Mouse (Mus musculus) yolk sac, embryonic 10.5 days (tissue): ENCODE measurements around the gene Glt6d1.

Experiments
- DNase-seq: peaks from one replicate; pipeline ENCODE4 v3.0.0-alpha.2; 2017; ENCODE audit warnings: low spot score

The Glt6d1 gene

GRCm38 (mm10) chr2:25797635-25798034 is 18.0 kb downstream of the Glt6d1 start:
- no peak for DNase-seq

DNA sequence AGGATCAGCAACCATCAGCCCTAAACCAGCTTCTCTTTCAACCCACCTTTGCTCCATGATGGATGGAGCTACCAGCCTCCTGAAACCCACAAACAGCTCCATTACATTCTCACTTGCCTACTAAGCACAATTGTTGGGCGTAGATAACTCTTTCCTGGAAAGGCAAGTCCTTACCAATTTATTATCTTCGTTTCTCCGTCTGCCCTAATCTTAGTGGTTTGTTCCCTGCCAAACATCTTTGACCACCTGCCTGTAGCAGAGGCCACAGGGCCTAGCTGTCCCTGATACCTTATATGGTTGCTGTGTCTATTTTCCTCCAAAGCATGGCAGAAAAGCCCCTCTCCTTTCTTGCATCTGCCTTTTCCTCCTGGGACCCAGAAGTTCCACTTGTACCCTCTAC is 26.6 kb downstream of the Glt6d1 start:
- no peak for DNase-seq

- no peak for DNase-seq
Measured at GRCm38 (mm10) chr2:25785573-25786322, 29.9 kb downstream of the Glt6d1 start.

GRCm38 (mm10) chr2:25781957-25782356 is 33.7 kb downstream of the Glt6d1 start, which contains the start of gene Gm13539:
Gm13539 (plus strand) TSS chr2:25782257.
- no peak for DNase-seq

- no peak for DNase-seq
Measured at GRCm38 (mm10) chr2:25780921-25781320, 34.7 kb downstream of the Glt6d1 start.

DNA sequence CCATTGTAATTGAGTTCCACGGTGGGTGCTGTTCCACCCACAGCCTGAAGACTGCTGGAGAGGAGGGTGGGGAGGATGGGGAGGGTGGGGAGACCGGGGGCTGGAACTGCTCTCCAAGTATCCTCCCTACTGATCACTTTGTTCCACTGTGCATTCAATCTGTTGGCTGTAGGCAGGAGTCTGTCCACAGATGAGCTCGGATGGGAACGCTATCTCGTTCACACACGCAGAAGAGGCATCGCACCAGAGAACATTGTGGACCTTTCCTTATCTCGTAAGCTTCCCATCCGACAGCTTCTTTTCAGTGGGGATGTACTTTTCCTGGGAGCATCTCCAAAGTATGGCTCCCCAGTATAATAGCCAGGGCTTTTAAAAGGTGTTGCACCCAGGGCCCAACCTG is 36.6 kb downstream of the Glt6d1 start:
- no peak for DNase-seq

- DNase-seq: no peak
Measured at GRCm38 (mm10) chr2:25776717-25777116, 38.9 kb downstream of the Glt6d1 start, which contains the start of gene Lcn11. Lcn11 (plus strand) TSS chr2:25777017.

DNA sequence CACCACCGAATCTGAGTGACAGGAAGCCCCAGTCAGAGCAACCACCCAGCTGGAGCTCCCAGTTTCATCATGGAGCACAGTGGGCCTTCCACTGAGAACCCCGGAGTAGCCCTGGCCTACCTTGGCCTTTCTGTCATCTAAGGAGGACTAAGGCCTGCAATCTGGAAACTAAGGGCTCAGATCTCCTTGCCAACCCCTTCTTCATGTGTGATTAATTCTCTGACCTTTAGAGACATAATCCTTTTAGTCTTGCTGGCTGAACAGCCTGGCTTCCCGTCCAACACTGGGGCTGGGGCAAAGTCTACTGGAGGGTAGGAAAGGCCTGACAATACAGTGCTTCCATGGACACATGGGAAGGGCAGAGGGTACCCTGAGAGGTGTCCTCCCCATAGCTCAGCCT is 39.7 kb downstream of the Glt6d1 start:
- no peak for DNase-seq

- no peak for DNase-seq
Measured at GRCm38 (mm10) chr2:25774640-25775039, 41.0 kb downstream of the Glt6d1 start.

GRCm38 (mm10) chr2:25773507-25773906 is 42.1 kb downstream of the Glt6d1 start:
- no peak for DNase-seq

- no peak for DNase-seq
Measured at GRCm38 (mm10) chr2:25767764-25768163, 47.9 kb downstream of the Glt6d1 start.

- no peak for DNase-seq
Measured at GRCm38 (mm10) chr2:25765269-25765668, 50.4 kb downstream of the Glt6d1 start, which contains the start of gene Lcn3. Lcn3 (plus strand) TSS chr2:25765569.

DNA sequence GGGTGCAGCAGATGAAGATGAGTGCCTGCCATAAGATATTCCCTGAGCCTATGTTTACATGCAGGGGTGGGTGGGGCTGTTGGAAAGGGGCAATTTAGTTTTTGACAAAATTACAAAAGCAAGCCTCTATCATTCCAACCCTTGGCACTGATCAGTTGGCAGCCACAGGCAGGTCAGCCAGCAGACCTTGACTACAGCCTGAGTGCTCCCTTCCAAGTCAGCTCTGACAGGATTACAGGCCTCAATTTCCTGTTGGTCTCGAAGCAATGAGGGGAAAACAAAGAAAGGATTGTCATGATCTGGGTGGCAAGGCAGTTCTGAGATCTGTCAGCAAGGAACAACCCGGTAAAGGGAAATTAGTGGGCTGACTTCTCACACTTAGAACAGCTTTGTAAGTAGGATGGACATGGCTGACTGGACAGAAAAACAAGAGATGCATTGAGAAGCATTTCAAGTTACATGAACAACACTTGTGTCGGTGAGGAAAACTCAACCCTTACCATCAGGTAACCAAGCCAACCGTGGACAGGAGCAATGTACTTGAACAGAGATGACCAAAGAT is 57.5 kb downstream of the Glt6d1 start:
- DNase-seq: no peak

- no peak for DNase-seq
Measured at GRCm38 (mm10) chr2:25754201-25754600, 61.4 kb downstream of the Glt6d1 start.
